Mouse (Mus musculus) cerebellum, postnatal 14 days (tissue): ENCODE data around the gene Aqp5.

ENCODE experiments used
- DNase-seq, 2 experiments: peaks; one replicate each; pipeline ENCODE4 v3.0.0; 2021; ENCODE audit warnings: mixed read lengths in 2 of 2

Aqp5 gene

DNA sequence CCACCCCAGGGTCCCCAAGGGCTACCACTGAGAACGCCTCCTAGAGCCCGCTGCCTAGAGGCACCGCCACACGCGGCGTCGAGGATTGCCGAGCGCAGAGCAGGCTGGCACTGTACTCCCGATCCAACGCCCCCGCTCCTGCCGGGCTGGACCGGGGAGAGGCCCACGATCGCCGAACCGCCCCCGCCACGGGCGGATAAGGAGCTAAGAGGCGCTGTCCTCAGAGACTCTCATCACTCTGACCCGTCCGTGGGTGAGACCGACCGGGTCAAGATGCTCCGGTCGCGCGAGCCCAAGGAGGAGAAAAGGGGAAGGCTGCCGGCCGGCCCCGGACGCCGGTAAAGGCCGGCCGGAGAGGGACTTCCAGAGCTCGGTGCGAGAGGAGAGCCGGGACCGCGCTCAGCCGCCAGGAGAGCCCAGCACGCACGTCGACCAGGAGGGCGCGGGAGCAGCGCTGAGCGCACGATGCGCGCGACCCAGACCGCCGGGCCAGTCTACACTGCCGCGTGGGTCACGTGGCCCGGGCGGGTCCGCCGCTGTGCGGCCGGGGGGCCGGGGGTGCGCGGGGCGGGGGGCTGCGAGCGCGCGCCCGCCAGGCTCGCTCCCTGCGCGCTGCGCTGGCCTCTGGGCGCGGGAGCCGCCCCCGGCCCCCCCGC, at the start of gene Aqp5:
TSS of gene Aqp5 (plus strand) at position 354 of the 656 bp plus-strand sequence.
- peak in 1 of 2 experiments; percentile 26 for DNase-seq

DNA sequence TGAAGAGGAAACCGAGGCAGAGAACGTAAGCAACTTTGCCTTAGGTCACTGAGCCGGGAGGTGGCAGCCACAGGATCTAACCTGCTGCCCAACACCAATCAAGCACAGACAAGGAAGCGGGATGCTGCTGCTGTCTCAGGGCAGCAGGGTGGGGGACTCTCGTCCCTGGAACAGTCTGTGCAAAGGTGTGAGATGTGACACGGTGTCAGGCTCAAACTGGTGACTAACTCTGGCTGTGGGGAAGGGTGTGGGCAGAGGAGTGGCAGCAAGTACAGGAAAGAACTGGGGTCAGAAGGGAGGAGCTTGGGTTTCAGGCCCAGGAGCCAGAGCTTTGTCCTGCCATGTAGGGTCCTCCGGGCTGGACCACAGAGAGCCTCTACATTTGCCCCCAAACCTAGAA, 46.5 kb upstream of the Aqp5 start:
- no peak for DNase-seq

DNA sequence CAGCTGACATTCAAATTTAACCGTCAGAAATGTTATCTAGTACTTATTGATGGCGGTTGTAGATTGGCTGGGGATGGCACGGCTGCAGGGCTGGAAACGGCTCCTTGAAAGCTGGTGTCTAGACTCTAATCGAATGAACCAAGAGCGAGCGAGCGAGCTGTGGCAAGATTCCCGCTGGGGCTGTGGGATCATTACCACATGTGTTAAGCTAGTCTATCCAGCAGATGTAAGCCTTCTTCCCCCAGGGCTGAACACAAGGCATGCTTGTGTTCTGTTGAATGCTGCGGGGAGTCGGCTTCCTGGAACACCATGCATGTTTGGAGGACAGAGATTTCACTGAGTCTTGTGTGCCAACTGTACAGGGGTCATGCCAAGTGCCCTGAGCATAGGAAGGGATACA, 44.0 kb upstream of the Aqp5 start:
- no peak for DNase-seq

DNA sequence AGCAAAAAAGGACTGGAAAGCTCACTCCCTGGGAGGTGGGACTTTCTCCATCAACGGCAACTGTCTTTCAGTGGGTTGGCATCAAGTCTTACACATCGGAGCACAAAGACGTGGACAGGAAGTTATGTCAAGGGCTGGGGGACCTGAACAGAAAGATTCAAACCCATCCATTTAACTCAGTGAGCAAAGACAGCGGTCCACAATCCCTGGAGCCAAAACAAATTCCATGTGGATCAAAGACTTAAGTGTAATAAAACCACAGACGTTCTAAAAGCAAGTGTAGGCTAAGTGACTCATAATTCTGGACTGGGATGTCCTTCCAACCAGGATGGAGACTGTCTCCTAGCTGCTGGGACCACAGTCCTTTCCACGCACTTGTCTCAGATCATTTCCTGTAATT, 42.9 kb upstream of the Aqp5 start:
- no peak for DNase-seq

DNA sequence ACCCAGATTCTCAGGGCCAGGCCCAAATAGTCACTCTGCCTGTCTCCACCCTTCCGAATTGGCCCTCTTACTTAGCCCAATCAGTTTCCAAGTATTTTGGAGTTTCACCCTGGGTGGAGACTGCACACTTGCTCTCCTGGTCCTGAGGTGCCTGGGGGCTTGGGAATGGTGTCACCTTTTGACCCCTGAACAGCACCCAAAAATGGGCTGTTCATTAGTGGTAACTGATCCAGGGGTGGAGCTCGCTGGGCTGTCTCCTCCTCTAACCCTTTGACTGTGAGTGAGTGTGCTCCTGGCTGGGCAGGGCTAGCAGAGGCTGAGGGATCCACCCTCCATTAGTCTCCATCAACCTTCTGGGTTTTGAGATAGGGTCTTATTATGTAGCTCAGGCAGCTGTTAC, 40.7 kb upstream of the Aqp5 start:
- no peak for DNase-seq

DNA sequence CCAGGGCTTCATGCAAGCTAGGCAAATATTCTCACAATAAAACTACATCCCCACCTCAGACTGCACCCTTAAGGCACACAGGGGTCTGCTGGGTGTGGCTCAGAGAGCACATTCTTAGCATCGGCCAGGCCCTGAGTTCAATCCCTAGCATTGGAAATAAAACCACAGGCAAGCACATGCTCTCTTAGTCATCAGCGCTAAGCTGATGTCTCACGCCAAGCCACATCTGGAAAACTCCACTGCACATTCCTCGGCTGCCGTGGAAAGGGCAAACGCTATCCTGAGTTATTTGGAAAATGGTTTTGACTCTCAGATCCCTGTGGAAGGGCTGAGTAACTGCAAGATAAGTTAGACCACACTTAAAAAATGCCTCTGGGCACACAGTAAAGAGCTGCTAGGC, 36.8 kb upstream of the Aqp5 start:
- DNase-seq = no peak

DNA sequence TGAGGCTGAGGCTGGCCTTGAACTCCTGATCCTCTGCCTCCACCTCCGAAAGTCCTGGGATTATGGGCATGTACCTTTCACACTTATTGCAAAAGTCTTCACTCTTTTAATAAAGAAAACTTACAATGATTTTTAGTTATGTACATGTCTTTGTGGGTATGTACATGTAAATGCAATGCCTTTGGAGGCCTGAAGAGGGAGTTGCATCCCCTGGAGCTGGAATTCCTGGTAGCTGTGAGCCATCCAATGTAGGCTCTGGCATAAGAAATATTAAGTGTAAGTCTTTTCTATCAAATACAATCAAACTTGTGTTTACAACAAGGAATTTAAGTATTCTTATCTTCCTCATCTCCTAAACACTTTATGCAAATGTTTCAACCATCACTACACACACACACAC, 31.6 kb upstream of the Aqp5 start:
- no peak for DNase-seq

DNA sequence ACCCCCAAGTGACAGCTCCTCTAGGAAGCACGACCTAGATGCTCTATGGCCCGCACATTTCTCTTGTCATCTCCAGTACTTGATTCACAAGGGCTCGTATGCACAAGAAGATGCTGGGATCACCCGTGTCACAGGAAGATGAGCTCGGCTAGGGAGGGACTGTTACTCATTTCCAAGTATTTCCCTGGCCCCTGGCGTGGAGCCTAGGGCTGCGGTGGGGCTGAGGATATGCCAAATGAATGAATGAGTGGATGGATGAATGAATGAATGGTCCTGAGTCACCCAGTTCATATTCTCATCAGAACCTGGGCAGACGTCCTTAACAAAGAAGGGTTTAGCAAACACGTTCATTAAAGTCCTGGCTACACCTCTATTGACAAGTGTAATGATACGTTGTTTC, 30.3 kb upstream of the Aqp5 start:
- DNase-seq = no peak

DNA sequence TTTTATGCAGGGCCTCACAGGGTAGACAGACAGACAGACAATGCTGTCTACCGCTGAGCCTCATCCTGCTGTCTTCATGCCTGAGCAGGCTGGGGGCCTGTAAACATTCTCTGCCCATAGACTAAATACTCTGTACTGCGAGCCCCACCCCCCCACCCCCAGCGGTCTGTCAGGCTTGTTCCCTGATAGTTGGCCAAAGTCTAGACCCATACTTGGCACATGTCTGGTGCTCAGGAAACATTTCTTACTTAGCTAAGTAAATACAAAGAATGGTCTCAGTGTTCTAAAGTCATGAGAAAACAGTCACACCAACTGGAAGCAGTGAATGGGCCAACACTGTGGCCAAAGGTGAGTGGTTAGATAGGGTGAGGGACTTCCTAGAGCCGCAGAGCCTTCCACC, 23.2 kb upstream of the Aqp5 start:
- no peak for DNase-seq

DNA sequence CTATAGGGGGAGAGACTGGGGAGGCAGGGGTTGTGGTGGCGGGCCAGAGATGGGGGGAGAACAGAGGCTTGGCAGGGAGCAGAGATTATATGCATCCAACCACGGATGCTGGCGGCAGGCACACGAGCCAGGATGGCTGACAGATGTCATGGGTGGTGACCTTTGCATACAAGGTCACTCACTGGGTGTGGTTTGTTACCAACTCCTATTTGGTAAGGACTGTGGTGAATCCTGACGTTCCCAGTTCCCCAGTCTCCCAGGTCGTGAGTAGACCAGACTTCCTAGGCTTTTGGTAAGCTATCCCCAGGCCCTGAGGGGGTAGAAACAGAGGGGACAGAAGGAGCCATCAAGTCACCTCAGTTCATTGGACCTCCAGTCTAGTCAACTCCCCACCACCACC, 21.9 kb upstream of the Aqp5 start:
- DNase-seq = no peak

DNA sequence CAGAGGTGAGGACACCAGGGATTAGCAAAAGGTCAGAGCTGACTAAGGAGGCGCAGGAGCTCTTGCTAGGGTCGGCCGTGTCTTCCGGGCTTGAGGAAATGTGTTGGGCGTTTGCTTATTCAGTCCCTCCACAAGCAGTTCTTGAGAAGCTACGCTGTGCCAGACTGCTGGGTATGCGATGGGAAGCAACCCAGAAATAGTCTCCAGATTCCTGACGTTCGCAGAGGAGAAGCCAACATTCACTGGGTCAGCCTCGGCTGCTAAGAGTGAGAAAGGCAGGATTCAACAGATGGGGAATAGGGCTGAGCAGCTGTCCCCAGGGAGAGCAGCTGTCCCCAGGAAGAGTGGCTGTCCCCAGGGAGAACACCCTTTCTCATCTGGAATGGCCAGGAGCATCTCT, 21.5 kb upstream of the Aqp5 start:
- no peak for DNase-seq

DNA sequence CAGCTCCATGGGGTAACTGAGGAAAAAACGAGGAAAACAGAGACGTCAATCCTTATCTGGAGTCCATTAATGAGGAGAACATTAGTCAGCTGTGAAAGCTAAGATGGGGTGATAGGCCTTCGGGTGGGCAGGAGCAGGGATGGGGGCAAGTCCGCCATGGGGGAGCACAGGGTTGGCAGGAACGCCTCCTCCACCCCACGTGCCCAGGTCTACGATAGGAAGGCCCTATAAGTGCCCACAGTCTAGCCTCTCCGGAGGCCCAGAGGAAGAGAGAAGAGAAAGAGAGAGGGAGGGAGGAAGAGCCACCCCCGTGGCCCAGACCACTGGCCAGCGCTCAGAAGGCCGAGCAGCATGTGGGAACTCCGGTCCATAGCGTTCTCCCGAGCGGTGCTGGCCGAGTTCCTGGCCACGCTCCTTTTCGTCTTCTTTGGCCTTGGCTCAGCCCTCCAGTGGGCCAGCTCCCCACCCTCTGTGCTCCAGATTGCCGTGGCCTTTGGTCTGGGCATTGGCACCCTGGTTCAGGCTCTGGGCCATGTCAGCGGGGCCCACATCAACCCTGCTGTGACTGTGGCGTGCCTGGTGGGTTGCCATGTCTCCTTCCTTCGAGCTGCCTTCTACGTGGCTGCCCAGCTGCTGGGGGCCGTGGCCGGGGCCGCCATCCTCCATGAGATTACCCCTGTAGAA, 11.6 kb upstream of the Aqp5 start, which contains the start of gene Aqp2:
TSS of gene Aqp2 (plus strand) at position 254 of the 684 bp plus-strand sequence.
- peak; percentile 45 to 62 for DNase-seq

DNA sequence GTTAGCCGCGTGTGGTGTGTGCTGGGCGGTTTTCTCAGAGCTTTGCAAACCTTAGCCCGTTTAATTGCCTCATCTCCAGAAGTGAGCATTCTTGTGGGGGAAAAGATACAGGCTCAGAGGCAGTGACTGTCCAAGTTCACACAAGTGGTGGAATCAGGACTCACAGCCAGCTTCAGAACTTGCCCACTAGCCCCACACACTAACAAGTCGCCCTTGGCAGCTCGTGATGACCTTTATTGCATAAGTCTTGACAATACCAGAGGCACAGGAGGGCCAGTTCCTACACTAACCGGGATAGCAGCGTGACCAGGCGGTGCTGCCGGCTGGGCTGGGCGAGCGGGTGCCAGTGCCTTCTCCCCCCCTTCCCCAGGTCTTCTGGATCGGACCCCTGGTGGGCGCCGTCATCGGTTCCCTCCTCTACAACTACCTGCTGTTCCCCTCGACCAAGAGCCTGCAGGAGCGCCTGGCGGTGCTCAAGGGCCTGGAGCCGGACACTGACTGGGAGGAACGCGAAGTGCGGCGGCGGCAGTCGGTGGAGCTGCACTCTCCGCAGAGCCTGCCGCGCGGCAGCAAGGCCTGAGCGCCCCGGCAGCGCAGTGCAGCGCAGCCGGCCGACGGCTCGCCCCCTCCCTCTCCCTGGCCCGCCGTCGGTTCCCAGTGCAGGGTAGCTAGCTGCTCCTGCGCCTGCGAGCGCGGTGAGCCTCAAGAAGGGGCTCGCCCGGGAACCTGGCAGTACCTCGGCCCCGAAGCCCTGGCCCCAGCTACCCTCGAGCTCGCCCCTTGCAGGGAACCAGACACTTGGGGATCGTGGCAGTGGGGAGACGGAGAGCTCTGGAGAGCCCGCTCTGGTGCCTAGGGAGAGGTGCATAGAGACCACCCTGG, 6.9 kb upstream of the Aqp5 start:
- DNase-seq = peak; percentile 50 to 53

DNA sequence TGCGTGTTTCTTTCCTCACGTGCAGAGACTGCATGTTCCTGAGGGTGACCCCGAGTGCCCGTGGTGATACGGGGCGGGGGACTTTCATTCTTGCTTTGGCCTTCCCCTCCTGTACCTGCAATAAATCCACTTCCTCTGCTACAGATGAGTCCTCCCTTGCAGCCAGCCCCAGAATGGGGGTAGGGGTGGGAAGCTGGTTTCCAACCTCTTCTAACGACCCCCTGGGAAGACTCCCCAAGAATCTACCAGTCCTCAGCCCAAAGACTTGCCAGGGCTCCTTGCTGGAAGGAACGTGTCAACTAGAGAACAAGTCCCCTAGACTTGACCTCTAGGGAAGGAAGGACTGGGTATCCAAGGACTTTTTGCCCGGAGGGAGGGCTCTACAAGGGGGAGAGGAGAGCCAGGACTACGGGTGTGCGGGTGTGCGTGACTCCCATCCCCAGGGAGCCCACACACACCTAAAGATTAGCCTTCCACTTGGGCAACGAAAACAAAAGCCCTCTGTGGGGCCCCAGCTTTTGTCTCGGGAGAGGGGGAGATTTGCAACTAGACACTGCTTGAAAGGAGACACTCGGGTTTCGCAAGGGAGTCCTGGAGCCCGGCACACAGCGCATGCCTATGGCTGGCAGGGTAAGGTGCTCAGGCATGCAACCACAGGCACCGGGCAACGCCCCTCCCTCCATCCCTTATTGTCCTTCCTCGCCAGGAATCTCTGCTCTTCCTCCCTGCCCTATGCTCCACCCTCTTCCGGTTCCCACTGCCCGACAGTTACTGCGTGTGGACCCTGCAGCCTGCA, 6.0 kb upstream of the Aqp5 start:
- DNase-seq = no peak

DNA sequence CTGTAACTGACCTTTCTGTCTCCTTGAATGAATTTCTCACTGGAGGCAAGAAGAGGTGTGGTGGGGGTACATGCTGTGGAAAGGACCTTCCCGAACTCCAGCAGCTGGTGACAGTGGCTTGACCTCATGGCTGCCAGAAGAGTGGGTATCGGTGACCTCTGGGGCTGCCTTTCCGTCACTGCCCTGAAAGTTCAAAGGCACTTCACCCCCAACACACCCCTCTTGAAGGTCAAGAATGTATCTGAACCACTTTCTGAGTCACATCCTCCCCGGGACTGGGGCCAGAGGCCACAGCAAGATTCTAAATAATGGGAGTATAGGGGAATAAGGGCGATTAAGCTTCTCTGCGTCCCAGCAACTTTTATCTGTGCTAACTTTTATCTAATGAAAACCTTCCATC, 4.8 kb upstream of the Aqp5 start:
- no peak for DNase-seq

DNA sequence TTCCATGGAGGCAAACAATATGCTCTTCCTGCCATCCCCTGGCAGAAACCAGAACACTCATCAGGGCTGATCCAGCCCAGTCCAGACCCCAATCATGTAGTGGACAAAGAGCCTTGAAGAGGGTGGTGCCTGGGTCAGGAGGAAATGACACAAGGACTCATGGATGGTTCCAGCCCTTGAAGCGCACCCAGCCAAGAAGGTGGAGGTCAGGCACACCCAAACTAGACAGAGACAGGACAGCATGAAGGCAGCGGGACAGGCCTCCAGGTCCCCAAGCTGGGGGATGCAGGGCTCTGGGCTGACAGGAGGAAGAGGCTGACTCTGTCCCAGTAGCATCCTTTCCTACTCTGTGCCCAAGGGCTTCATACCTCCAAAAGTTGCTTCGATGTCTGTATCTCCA, 4.1 kb upstream of the Aqp5 start:
- DNase-seq = no peak

DNA sequence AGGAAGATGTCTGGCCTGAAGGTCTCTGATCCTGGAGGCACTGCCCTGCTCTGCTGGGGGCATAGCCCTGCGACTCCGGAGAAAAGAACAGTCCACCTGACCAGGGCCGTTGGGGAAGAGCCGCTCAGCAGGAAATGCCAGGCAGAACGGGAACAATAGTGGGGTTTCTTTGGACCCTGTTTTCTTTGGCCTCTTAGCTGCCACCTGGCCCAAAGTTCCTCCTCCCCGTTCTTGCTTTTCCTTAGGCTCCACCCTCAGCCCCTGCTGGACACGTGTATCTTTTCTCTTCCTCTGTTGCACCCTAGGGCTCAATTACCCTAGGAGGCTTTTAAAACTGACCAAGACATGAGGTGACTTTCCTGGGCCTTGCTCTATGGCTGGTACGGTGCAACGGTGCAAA, 1.3 kb upstream of the Aqp5 start:
- no peak for DNase-seq

DNA sequence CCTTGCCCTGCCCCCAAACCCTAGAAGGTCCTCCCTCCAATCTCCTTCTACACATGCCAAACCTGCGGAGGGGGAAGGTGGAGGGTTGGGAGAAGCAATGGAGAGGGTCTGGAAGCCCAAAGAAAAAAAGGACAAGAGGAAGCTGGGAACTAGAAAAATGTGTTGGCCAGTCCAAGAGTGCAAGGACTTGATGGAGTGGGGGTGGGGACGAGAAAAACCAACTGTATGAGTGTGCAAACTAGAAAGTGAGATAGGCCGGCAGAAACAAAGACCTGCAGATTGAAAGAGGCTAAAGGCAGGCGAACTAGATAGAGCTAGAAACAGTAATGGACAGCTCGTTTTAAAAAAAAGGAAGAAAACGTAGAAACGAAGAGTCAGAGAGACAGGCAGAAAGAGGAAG, 878 bp upstream of the Aqp5 start:
- no peak for DNase-seq

DNA sequence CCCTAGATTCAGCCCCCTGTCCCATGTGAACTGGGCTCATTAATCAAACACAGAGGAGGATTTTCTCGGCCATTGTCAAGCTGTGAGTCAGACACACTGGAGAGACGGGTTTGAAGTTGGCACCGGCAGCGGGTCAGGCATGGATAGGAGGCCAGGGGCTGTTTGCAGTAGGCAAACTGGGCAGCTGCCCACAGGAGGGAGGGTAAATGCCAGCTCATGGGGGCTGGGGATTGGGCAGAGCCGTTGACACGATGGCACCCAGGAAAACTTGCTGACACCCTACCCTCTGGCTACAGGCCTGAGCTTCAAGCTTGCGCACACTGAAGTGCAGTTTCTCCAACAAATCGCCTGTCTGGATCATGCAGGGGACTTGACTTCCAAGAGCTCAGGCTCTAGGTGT, 1.6 kb downstream of the Aqp5 start:
- peak in 1 of 2 experiments; percentile 33 for DNase-seq

DNA sequence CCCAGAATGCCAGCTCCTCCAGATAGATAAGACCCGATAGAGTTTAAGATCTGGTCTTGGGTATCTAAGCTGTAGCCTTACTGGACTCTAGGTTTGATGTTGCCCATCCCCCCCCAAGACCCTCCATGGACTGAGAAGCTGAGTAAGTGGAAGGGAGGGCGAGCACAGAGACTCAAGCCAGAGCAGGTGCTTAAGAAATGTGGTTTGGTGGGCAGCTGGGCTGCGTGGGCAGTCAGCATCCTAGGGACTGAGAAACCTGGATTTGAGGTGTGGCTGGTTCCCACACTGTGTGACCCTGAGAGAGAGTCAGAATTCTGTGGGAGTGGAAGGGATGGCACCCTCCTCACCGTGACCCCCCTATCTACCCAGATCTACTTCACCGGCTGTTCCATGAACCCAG, 2.3 kb downstream of the Aqp5 start:
- DNase-seq = no peak

DNA sequence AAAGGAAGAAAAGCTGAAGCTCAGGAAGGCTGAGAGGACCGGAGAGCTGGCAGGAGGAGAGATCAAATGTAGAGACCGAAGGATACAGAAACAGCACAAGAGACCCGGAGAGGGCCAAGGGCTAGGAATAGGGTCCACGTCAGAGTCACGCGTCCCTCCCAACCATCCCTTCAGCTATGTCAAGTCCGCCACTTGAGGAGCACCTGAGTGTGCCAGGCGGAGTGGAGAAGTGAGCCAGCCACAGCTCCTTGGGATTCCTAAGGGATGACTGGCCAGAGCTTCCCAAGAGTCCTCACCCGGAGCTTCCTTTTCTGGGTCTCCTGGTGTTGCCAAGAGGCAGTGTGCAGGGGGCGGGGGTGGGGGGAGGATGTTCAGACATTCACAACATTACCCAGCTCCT, 4.4 kb downstream of the Aqp5 start:
- no peak for DNase-seq

DNA sequence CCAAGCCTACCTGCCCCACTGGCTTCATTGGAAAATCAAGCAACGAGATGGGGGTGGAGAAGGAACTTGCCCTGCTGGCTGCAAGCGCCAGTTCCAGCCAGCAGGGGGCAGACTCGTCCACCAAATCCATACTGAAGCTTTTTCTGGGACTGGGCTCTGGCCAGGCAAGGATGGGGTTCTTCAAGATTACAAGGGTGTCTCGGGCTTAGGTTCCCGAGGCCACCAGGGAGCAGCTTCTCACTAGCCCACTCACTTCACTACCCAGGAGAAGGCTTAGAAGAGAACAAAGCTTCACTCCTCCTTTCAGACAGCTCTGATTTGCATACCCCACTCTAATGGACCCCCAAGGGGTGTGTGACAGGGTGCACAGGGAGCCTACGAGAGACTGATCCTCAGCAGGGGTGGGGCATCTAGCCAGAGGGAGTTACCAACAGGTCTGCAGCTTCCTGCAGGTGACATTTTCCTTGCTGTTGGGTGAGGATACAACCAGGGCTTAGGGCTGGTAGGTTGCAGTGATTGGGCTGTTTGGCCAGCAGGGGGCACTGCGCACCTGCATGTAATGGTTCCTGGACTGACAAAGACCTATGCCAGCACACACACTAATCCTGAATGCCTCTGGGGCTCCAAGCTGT, 5.6 kb downstream of the Aqp5 start:
- peak; percentile 96 to 97 for DNase-seq
